Mouse (Mus musculus): Measurements from ENCODE around the gene Rnd3. TPM values are rescaled to one million over a fixed set of nuclear protein-coding genes. Genes with fewer than 3 reads are reported as not detected.

The Rnd3 gene
- total and polyA plus RNA-seq, 3 experiments: not detected

DNA sequence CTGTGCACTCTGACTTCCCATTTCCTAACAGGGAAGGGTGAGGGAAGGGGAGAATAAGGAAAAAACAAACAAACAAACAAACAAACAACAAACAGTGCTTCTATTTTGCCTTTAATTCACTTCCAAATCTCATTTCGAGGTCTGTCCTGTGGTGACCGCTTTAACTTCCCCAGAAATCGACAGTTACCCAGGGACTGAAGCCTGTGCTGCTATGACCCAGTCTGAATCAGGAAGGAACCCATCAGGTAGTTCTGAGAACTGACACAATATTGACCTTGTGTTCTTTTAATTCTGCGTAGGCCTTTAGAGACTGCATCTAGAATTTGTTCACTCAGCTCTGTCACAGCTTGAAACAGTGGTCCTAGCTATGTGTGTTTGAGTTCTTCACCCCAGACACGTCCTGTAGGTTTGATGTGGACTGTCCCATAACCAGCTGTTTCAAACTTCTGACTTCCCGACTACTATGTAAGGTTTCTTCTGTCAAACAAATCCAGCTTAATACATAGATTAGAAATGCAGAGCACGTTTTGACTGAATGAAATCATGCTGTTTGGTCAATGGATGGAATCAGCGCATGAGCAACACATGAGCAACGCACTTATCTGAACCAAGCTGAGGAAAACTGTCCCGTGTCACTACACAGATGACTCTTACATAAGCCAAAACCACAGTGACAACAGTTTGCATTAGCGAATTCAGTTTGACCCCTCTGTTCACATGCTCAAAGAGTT lies 59.9 kb downstream of the Rnd3 start:
- no peak for DNase-seq (ENCODE audit: low read depth, low spot score)
- Histone ChIP-seq H3K4me1 (ENCODE audit: control insufficient read depth in 1 of 2, insufficient read depth in 2 of 2, low read length in 2 of 2) (no peaks in the 10 kb centered on the region), H3K9me3 (replicated peaks; ENCODE audit: insufficient read depth, low read length) (no peaks in the 10 kb centered on the region), H3K4me3 (ENCODE audit: control insufficient read depth in 1 of 2, insufficient read depth in 1 of 2, low read depth in 2 of 2, low read length in 2 of 2) (no peak overlapping the region), H3K79me2 (ENCODE audit: control insufficient read depth, insufficient read depth, low read length, poor library complexity) (no peaks in the 10 kb centered on the region), H3K36me3 (ENCODE audit: control insufficient read depth in 1 of 2, insufficient read depth in 2 of 2, low read length in 2 of 2) (no peaks in the 10 kb centered on the region), H3K27me3 (ENCODE audit: control insufficient read depth in 1 of 2, insufficient read depth in 2 of 2, low read length in 2 of 2) (no peaks in the 10 kb centered on the region), H3K27ac (ENCODE audit: control insufficient read depth, low read depth, low read length) (no peak overlapping the region), H3K9ac (ENCODE audit: control insufficient read depth, low read depth, low read length, poor library complexity, severe bottlenecking) (no peak overlapping the region)
- no peak for TF ChIP-seq MAZ (IDR thresholded peaks at IDR 0.05; ENCODE audit: low read depth, low read length)
- no peak for TF ChIP-seq KAT2A (conservative IDR thresholded peaks at IDR 0.05; ENCODE audit: low read depth, low read length)
- TF ChIP-seq NELFE (IDR thresholded peaks at IDR 0.05; ENCODE audit: low read depth, low read length): no peak
- TF ChIP-seq E2F4 (IDR thresholded peaks at IDR 0.05; ENCODE audit: borderline replicate concordance, low read depth, low read length): no peak
- no peak for TF ChIP-seq MXI1 (IDR thresholded peaks at IDR 0.05; ENCODE audit: low read depth, low read length)
- TF ChIP-seq ETS1 (IDR thresholded peaks at IDR 0.05; ENCODE audit: low read depth, low read length): no peak
- no peak for TF ChIP-seq TBP (IDR thresholded peaks at IDR 0.05; ENCODE audit: low read depth, low read length)
- TF ChIP-seq ZKSCAN1 (IDR thresholded peaks at IDR 0.05; ENCODE audit: low read depth, low read length): no peak
- TF ChIP-seq ZNF384 (IDR thresholded peaks at IDR 0.05; ENCODE audit: low read depth, low read length): no peak
- no peak for TF ChIP-seq MAX (IDR thresholded peaks at IDR 0.05; ENCODE audit: low read length)
- TF ChIP-seq HCFC1 (IDR thresholded peaks at IDR 0.05; ENCODE audit: low read depth, low read length): no peak
- no peak for TF ChIP-seq ELF1 (IDR thresholded peaks at IDR 0.05; ENCODE audit: low read depth, low read length)

DNA sequence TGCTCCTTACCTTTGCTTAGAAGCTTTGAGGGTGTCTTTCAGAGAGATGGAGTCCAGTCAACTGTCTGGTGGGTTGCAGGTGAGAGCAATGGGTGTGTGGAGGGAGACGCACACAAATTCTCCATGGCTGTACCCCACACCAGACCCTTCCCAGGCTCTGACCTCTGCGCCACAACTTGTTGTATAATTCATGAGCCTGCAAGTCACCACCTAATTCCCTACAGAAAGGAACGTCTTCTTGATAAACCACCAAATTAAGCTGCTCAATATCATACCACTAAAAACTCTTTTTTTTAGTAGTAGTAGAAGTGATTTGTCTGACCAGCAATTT lies 60.8 kb downstream of the Rnd3 start:
- H3K27me3 ChIP-seq (ENCODE audit: control insufficient read depth in 1 of 2, insufficient read depth in 2 of 2, low read length in 2 of 2): no peaks in the 10 kb centered on the region
- H3K4me1 ChIP-seq (ENCODE audit: control insufficient read depth in 1 of 2, insufficient read depth in 2 of 2, low read length in 2 of 2): no peaks in the 10 kb centered on the region
- H3K79me2 ChIP-seq (ENCODE audit: control insufficient read depth, insufficient read depth, low read length, poor library complexity): no peaks in the 10 kb centered on the region
- no peak for DNase-seq (ENCODE audit: low read depth, low spot score)
- H3K36me3 ChIP-seq (ENCODE audit: control insufficient read depth in 1 of 2, insufficient read depth in 2 of 2, low read length in 2 of 2): no peaks in the 10 kb centered on the region
- H3K27ac ChIP-seq (ENCODE audit: control insufficient read depth, low read depth, low read length): no peak overlapping the region
- TF ChIP-seq ZMIZ1 (IDR thresholded peaks at IDR 0.05; ENCODE audit: low read depth, low read length) (no peak), ZKSCAN1 (IDR thresholded peaks at IDR 0.05; ENCODE audit: low read depth, low read length) (no peak), POLR2A (IDR thresholded peaks at IDR 0.05; ENCODE audit: control insufficient read depth in 1 of 2, insufficient read depth in 1 of 2, low read depth in 1 of 2, low read length in 2 of 2, poor library complexity in 1 of 2) (no peak), MEF2A (IDR thresholded peaks at IDR 0.05; ENCODE audit: extremely low read depth, insufficient replicate concordance, low read depth, low read length, poor library complexity, severe bottlenecking) (no peak), NELFE (IDR thresholded peaks at IDR 0.05; ENCODE audit: low read depth, low read length) (no peak), RAD21 (IDR thresholded peaks at IDR 0.05; ENCODE audit: low read depth, low read length) (no peak)
- H3K9ac ChIP-seq (ENCODE audit: control insufficient read depth, low read depth, low read length, poor library complexity, severe bottlenecking): no peak overlapping the region
- H3K4me3 ChIP-seq (ENCODE audit: control insufficient read depth in 1 of 2, insufficient read depth in 1 of 2, low read depth in 2 of 2, low read length in 2 of 2): no peak overlapping the region
- no peaks in the 10 kb centered on the region for H3K9me3 ChIP-seq (replicated peaks; ENCODE audit: insufficient read depth, low read length)
